Mouse (Mus musculus): ENCODE data around the gene Als2cr12.

DNA sequence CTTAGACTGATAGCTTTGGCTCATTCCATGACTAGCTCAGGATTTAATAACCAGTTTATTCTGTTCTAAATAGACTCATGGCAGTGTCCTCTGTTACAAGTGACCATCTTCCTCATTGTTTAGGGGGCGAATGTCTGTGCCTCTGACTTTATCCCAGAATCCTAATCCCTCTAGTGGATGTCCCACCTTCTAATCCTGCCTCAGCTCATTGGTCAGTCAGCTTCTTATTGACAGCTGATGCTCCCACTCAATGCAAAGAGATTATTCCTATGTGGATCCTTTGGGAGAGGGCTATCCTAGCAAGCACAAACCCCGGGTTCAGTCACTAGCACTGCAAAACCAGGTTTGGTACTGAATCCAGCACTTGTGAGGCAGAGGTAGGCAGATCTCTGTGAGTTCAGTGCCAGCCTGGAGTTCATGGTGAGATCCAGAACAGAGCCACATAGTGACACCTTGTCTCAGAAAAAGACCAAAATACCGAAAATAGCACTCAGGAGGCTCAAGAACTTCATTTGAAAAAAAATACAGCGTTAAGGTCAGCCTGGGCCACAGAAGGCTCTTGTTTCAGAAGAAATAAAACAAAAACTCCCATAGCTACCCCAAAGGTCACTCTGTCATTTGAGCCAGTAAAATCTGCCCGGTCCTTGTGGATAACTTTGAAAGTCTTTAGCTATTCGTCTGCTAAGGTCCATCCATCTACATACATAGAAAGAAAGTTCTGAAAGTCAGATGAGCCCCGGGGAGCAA lies 27.4 kb upstream of the Als2cr12 start:
- TF ChIP-seq POLR2A (IDR thresholded peaks at IDR 0.05; ENCODE audit: low read depth, low read length): no peak
- no peak for TF ChIP-seq CTCF (IDR thresholded peaks at IDR 0.05; ENCODE audit: extremely low read depth, insufficient read length, insufficient replicate concordance, low read depth, low read length)
